ENCODE assay signal across 9 mouse cellular contexts in genomic region chr8:106226589-106226988, GRCm38 (mm10). TPM values are rescaled to one million over a fixed set of nuclear protein-coding genes. Genes with fewer than 3 reads are reported as not detected.
A peak's percentile ranks its signal among the peaks of the same experiment; 100 is the strongest.
DNase-seq lines count a peak whose midpoint lies in the region; ATAC-seq and TF ChIP-seq lines count a peak whose summit lies in the region.
"Had no signal": no experiment of that assay in that cellular context is flagged by ENCODE, and none has a peak within 500 bp of the region (broad histone marks: within the 10 kb centered on the region; RNA-seq: fewer than 3 reads in every experiment).

No protein-coding gene starts in this region.

- WGBS in intestine, embryonic 14.5 days, result 40% methylated on average over 9 of the region's 9 CpGs
- 40% methylated on average over 9 of the region's 9 CpGs for WGBS in intestine, embryonic 16.5 days

- DNase-seq in intestine, embryonic 14.5 days (ENCODE audit: low spot score), result peak; percentile 76
- peak; percentile 81 for DNase-seq in NIH3T3 (ENCODE audit: low read depth)
- peak; percentile 62 to 79 for DNase-seq in cerebellum, postnatal 25 days
- peak; percentile 79 for DNase-seq in induced T-regulatory cell, adult 2 months (ENCODE audit: low read depth)
- peak; percentile 69 for DNase-seq in lung, postnatal 14 days
- peak; percentile 50 for DNase-seq in thymus, postnatal 0 days (ENCODE audit: low spot score)

- ATAC-seq in intestine, embryonic 14.5 days (replicated peaks; ENCODE audit: low FRiP score, low TSS enrichment, low read depth), result 0 out of 2 replicates have a peak, but pooled peaks have one; percentile 8
- no peak for ATAC-seq in intestine, embryonic 16.5 days

- no peaks in the 10 kb centered on the region for H3K79me2 ChIP-seq in C2C12 (ENCODE audit: control insufficient read depth, insufficient read depth)

- H3K9me3 ChIP-seq in intestine, embryonic 14.5 days (ENCODE audit: control insufficient read depth, low read length), result no peaks in the 10 kb centered on the region
- no peaks in the 10 kb centered on the region for H3K9me3 ChIP-seq in intestine, embryonic 16.5 days (ENCODE audit: control insufficient read depth, low read length)
- H3K9me3 ChIP-seq: midbrain, embryonic 12.5 days had no signal

- H3K36me3 ChIP-seq in intestine, embryonic 14.5 days (ENCODE audit: control insufficient read depth, insufficient read depth, low read length), result peaks cover 81% of the 10 kb centered on the region
- peaks cover 8% of the 10 kb centered on the region; the same call in 1 of the 2 replicates for H3K36me3 ChIP-seq in intestine, embryonic 16.5 days (ENCODE audit: control insufficient read depth, insufficient read depth, low read length)
- H3K36me3 ChIP-seq in C2C12 (ENCODE audit: control insufficient read depth, insufficient read depth), result peaks cover 63% of the 10 kb centered on the region

- no peaks in the 10 kb centered on the region for H3K4me1 ChIP-seq in intestine, embryonic 14.5 days (replicated peaks; ENCODE audit: control insufficient read depth, insufficient read depth, low read length)
- H3K4me1 ChIP-seq in intestine, embryonic 16.5 days (ENCODE audit: control insufficient read depth, insufficient read depth, low read length), result no peaks in the 10 kb centered on the region
- H3K4me1 ChIP-seq: midbrain, embryonic 12.5 days had no signal

- TF ChIP-seq CTCF in C2C12 (IDR thresholded peaks at IDR 0.05; ENCODE audit: control insufficient read depth, insufficient read depth, insufficient read length), result peak; percentile 62

- no peaks in the 10 kb centered on the region for H3K79me3 ChIP-seq in C2C12 (ENCODE audit: low read depth)

- H3K4me3 ChIP-seq in intestine, embryonic 14.5 days (ENCODE audit: low read depth, low read length), result no peak overlapping the region
- H3K4me3 ChIP-seq in intestine, embryonic 16.5 days (ENCODE audit: low read length), result no peak overlapping the region
- H3K4me3 ChIP-seq in C2C12 (ENCODE audit: insufficient read depth, poor library complexity, severe bottlenecking), result no peak overlapping the region
- H3K4me3 ChIP-seq: midbrain, embryonic 12.5 days had no signal

- no peak overlapping the region for H3K4me2 ChIP-seq in intestine, embryonic 14.5 days (ENCODE audit: low read length)
- no peak overlapping the region for H3K4me2 ChIP-seq in intestine, embryonic 16.5 days (ENCODE audit: low read depth, low read length)
- H3K4me2 ChIP-seq: midbrain, embryonic 12.5 days had no signal

- no peak overlapping the region for H3ac ChIP-seq in C2C12 (ENCODE audit: control insufficient read depth, insufficient read length, low read depth)

- no peak overlapping the region for H3K9ac ChIP-seq in intestine, embryonic 14.5 days (ENCODE audit: low read length)
- no peak overlapping the region for H3K9ac ChIP-seq in intestine, embryonic 16.5 days (ENCODE audit: low read depth, low read length)
- H3K9ac ChIP-seq: midbrain, embryonic 12.5 days had no signal

- no peaks in the 10 kb centered on the region for H3K27me3 ChIP-seq in intestine, embryonic 14.5 days (replicated peaks; ENCODE audit: control insufficient read depth, insufficient read depth, low read length)
- H3K27me3 ChIP-seq in intestine, embryonic 16.5 days (replicated peaks; ENCODE audit: control insufficient read depth, insufficient read depth, low read length), result no peaks in the 10 kb centered on the region
- no peaks in the 10 kb centered on the region for H3K27me3 ChIP-seq in C2C12 (ENCODE audit: control insufficient read depth, insufficient read depth, insufficient read length)
- H3K27me3 ChIP-seq: midbrain, embryonic 12.5 days had no signal

- no peak overlapping the region for H3K27ac ChIP-seq in intestine, embryonic 14.5 days (ENCODE audit: low read depth)
- no peak overlapping the region for H3K27ac ChIP-seq in intestine, embryonic 16.5 days (ENCODE audit: low read length)
- H3K27ac ChIP-seq: midbrain, embryonic 12.5 days had no signal

TF ChIP-seq in C2C12, 6 proteins besides CTCF, POLR2A, EP300 and RAD21:
- TF ChIP-seq FOSL1 (IDR thresholded peaks at IDR 0.05; ENCODE audit: insufficient read depth, low read length, poor library complexity, severe bottlenecking) (no peak), CEBPB (IDR thresholded peaks at IDR 0.05; ENCODE audit: low read depth) (no peak), USF1 (IDR thresholded peaks at IDR 0.05; ENCODE audit: low read depth) (no peak), MYOD1 (IDR thresholded peaks at IDR 0.05; ENCODE audit: control insufficient read depth, insufficient read length, low read depth) (no peak), MAX (IDR thresholded peaks at IDR 0.05) (no peak), MYOG (IDR thresholded peaks at IDR 0.05; ENCODE audit: control insufficient read depth, extremely low read depth, insufficient read length) (no peak)

RNA-seq across cellular contexts. Expression of gene Prmt7, which starts 15.9 kb away (rescaled TPM):
- 61.2 and 64.6 TPM in 2 replicates for polyA plus RNA-seq in intestine, embryonic 14.5 days (2014; fragmentation: Nextera tagmentation; extraction: Ambion mirVana)
- polyA plus RNA-seq in intestine, embryonic 16.5 days (2015; fragmentation: Nextera tagmentation; extraction: Ambion mirVana), result 45.6 and 50.3 TPM in 2 replicates
- 40.3 TPM for polyA plus RNA-seq in C2C12 (2012; fragmentation: generic; extraction: Trizol)
- polyA plus RNA-seq in thymus, postnatal 0 days (2015; fragmentation: Nextera tagmentation; extraction: Ambion mirVana), result 42.8 and 44.5 TPM in 2 replicates

RNA-seq across cellular contexts. Expression of gene Slc7a6os, which starts 15.9 kb away (rescaled TPM):
- polyA plus RNA-seq in intestine, embryonic 14.5 days (2014; fragmentation: Nextera tagmentation; extraction: Ambion mirVana), result 34.5 and 37.4 TPM in 2 replicates
- polyA plus RNA-seq in intestine, embryonic 16.5 days (2015; fragmentation: Nextera tagmentation; extraction: Ambion mirVana), result 26.9 and 29.3 TPM in 2 replicates
- 30.1 TPM for polyA plus RNA-seq in C2C12 (2012; fragmentation: generic; extraction: Trizol)
- 42.9 and 47.5 TPM in 2 replicates for polyA plus RNA-seq in thymus, postnatal 0 days (2015; fragmentation: Nextera tagmentation; extraction: Ambion mirVana)

RNA-seq across cellular contexts. Expression of gene Slc7a6, which starts 57.9 kb away (rescaled TPM):
- 68.9 and 73.2 TPM in 2 replicates for polyA plus RNA-seq in intestine, embryonic 14.5 days (2014; fragmentation: Nextera tagmentation; extraction: Ambion mirVana)
- 24.5 and 24.6 TPM in 2 replicates for polyA plus RNA-seq in intestine, embryonic 16.5 days (2015; fragmentation: Nextera tagmentation; extraction: Ambion mirVana)
- polyA plus RNA-seq in C2C12 (2012; fragmentation: generic; extraction: Trizol), result 21.3 TPM
- 86.2 and 87.1 TPM in 2 replicates for polyA plus RNA-seq in thymus, postnatal 0 days (2015; fragmentation: Nextera tagmentation; extraction: Ambion mirVana)
